Comparison of ENCODE assay signal across 28 mouse cellular contexts in genomic region chr7:140478733-140479132, GRCm38 (mm10). TPM values are rescaled to one million over a fixed set of nuclear protein-coding genes. Genes with fewer than 3 reads are reported as not detected.
DNase-seq lines count a peak whose midpoint lies in the region; ATAC-seq lines count a peak whose summit lies in the region.
"Had no signal": no experiment of that assay in that cellular context is flagged by ENCODE, and none has a peak within 500 bp of the region (broad histone marks: within the 10 kb centered on the region; RNA-seq: fewer than 3 reads in every experiment).

No protein-coding gene starts in this region.

- H3K27ac ChIP-seq in kidney, embryonic 16.5 days (ENCODE audit: low read length): no peak overlapping the region
- H3K27ac ChIP-seq: embryonic facial prominence, embryonic 15.5 days; heart, adult 2 months; heart, embryonic 15.5 days; hindbrain, embryonic 10.5 days; hindbrain, postnatal 0 days; kidney, postnatal 0 days; midbrain, embryonic 13.5 days; neural tube, embryonic 13.5 days had no signal

- no peak overlapping the region for H3K9ac ChIP-seq in kidney, embryonic 16.5 days (replicated peaks; ENCODE audit: low read length)
- H3K9ac ChIP-seq: embryonic facial prominence, embryonic 15.5 days; forebrain, postnatal 0 days; heart, embryonic 15.5 days; midbrain, embryonic 13.5 days; neural tube, embryonic 13.5 days had no signal

- H3K4me1 ChIP-seq in kidney, embryonic 16.5 days (ENCODE audit: insufficient read depth, low read length): no peaks in the 10 kb centered on the region
- H3K4me1 ChIP-seq: embryonic facial prominence, embryonic 15.5 days; heart, embryonic 15.5 days; hindbrain, embryonic 10.5 days; midbrain, embryonic 13.5 days; neural tube, embryonic 13.5 days had no signal

- H3K27me3 ChIP-seq in kidney, embryonic 16.5 days (ENCODE audit: insufficient read depth, low read length): no peaks in the 10 kb centered on the region
- H3K27me3 ChIP-seq: embryonic facial prominence, embryonic 15.5 days; heart, embryonic 15.5 days; midbrain, embryonic 13.5 days; neural tube, embryonic 13.5 days had no signal

- no peak overlapping the region for H3K4me3 ChIP-seq in kidney, embryonic 16.5 days (ENCODE audit: low read length)
- H3K4me3 ChIP-seq: embryonic facial prominence, embryonic 15.5 days; heart, adult 2 months; heart, embryonic 15.5 days; hindbrain, embryonic 10.5 days; midbrain, embryonic 13.5 days; neural tube, embryonic 13.5 days had no signal

- no peaks in the 10 kb centered on the region for H3K36me3 ChIP-seq in kidney, embryonic 16.5 days (ENCODE audit: insufficient read depth, low read length)
- H3K36me3 ChIP-seq: embryonic facial prominence, embryonic 15.5 days; heart, embryonic 15.5 days; hindbrain, embryonic 10.5 days; midbrain, embryonic 13.5 days; neural tube, embryonic 13.5 days had no signal

- no peak overlapping the region for H3K4me2 ChIP-seq in kidney, embryonic 16.5 days (replicated peaks; ENCODE audit: low read depth, low read length)
- H3K4me2 ChIP-seq: embryonic facial prominence, embryonic 15.5 days; heart, embryonic 15.5 days; midbrain, embryonic 13.5 days; neural tube, embryonic 13.5 days had no signal

- ATAC-seq in CD4-positive, CD25-positive, alpha-beta regulatory T cell, adult 4 months: no peak
- ATAC-seq in kidney, embryonic 16.5 days (ENCODE audit: low FRiP score, low TSS enrichment): no peak
- ATAC-seq: forebrain, postnatal 0 days; hindbrain, postnatal 0 days; intestine, postnatal 0 days; lung, postnatal 0 days; midbrain, embryonic 13.5 days had no signal

- 94% methylated on average over 1 of the region's 1 CpGs for WGBS in kidney, embryonic 16.5 days

- H3K9me3 ChIP-seq in kidney, embryonic 16.5 days (ENCODE audit: low read length): peaks cover 10% of the 10 kb centered on the region; the same call in 1 of the 2 replicates
- H3K9me3 ChIP-seq: heart, embryonic 15.5 days had no signal

- peak; percentile 68 to 74 for DNase-seq in right cerebral cortex, adult 2 months (ENCODE audit: low spot score in 2 of 2)
- DNase-seq in right cerebral cortex, postnatal 4 days: no peak
- peak; percentile 91 for DNase-seq in layer of hippocampus, adult 9-11 months
- DNase-seq in left cerebral cortex, adult 8-10 months (ENCODE audit: low spot score in 2 of 2): peak; percentile 3 to 83
- peak; percentile 84 for DNase-seq in telencephalon, adult 2 months (ENCODE audit: low read depth, low spot score)
- DNase-seq in B cell, adult 2 months: no peak
- DNase-seq: cerebellum, adult 9-11 months; embryo, embryonic 11 days; forebrain, postnatal 0 days; gastrocnemius, postnatal 14 days; heart, adult 2 months; liver; thymus, postnatal 25 days had no signal

RNA-seq across cellular contexts. Expression of gene Olfr535, which starts 5.3 kb away (rescaled TPM):
- total RNA-seq in left cerebral cortex, adult 8-10 months (2022): not detected
- polyA plus RNA-seq in CD4-positive, CD25-positive, alpha-beta regulatory T cell, adult 4 months (2017; shearing (Covaris generic)): not detected
- polyA plus RNA-seq in kidney, embryonic 16.5 days (2015; fragmentation: Nextera tagmentation; extraction: Ambion mirVana): not detected in 2 replicates
- total RNA-seq: adrenal gland, adult 18-20 months; forebrain, postnatal 0 days; gastrocnemius, postnatal 14 days; heart, adult 2 months; hindbrain, postnatal 0 days; left cerebral cortex, postnatal 10 days had no signal
- polyA plus RNA-seq: embryonic facial prominence, embryonic 15.5 days; forebrain, postnatal 0 days; heart, adult 2 months; heart, embryonic 15.5 days; hindbrain, embryonic 10.5 days; hindbrain, postnatal 0 days; intestine, postnatal 0 days; kidney, postnatal 0 days; liver, embryonic 16.5 days; lung, postnatal 0 days; midbrain, embryonic 13.5 days; neural tube, embryonic 13.5 days; testis, adult 2 months had no signal

RNA-seq across cellular contexts. Expression of gene Olfr533, which starts 15.6 kb away (rescaled TPM):
- total RNA-seq in left cerebral cortex, adult 8-10 months (2022): not detected
- not detected for polyA plus RNA-seq in CD4-positive, CD25-positive, alpha-beta regulatory T cell, adult 4 months (2017; shearing (Covaris generic))
- polyA plus RNA-seq in kidney, embryonic 16.5 days (2015; fragmentation: Nextera tagmentation; extraction: Ambion mirVana): not detected in 2 replicates
- total RNA-seq: adrenal gland, adult 18-20 months; forebrain, postnatal 0 days; gastrocnemius, postnatal 14 days; heart, adult 2 months; hindbrain, postnatal 0 days; left cerebral cortex, postnatal 10 days had no signal
- polyA plus RNA-seq: forebrain, postnatal 0 days; heart, adult 2 months; heart, embryonic 15.5 days; hindbrain, embryonic 10.5 days; hindbrain, postnatal 0 days; intestine, postnatal 0 days; kidney, postnatal 0 days; liver, embryonic 16.5 days; lung, postnatal 0 days; midbrain, embryonic 13.5 days; neural tube, embryonic 13.5 days; testis, adult 2 months had no signal

RNA-seq across cellular contexts. Expression of gene Olfr536, which starts 28.5 kb away (rescaled TPM):
- total RNA-seq in left cerebral cortex, adult 8-10 months (2022): not detected
- polyA plus RNA-seq in CD4-positive, CD25-positive, alpha-beta regulatory T cell, adult 4 months (2017; shearing (Covaris generic)): not detected
- polyA plus RNA-seq in kidney, embryonic 16.5 days (2015; fragmentation: Nextera tagmentation; extraction: Ambion mirVana): not detected in 2 replicates
- total RNA-seq: adrenal gland, adult 18-20 months; forebrain, postnatal 0 days; gastrocnemius, postnatal 14 days; heart, adult 2 months; hindbrain, postnatal 0 days; left cerebral cortex, postnatal 10 days had no signal
- polyA plus RNA-seq: forebrain, postnatal 0 days; heart, adult 2 months; heart, embryonic 15.5 days; hindbrain, embryonic 10.5 days; hindbrain, postnatal 0 days; intestine, postnatal 0 days; kidney, postnatal 0 days; liver, embryonic 16.5 days; lung, postnatal 0 days; midbrain, embryonic 13.5 days; neural tube, embryonic 13.5 days; testis, adult 2 months had no signal

RNA-seq across cellular contexts. Expression of gene Olfr532, which starts 57.3 kb away (rescaled TPM):
- total RNA-seq in left cerebral cortex, adult 8-10 months (2022): not detected
- not detected for polyA plus RNA-seq in CD4-positive, CD25-positive, alpha-beta regulatory T cell, adult 4 months (2017; shearing (Covaris generic))
- not detected in 2 replicates for polyA plus RNA-seq in kidney, embryonic 16.5 days (2015; fragmentation: Nextera tagmentation; extraction: Ambion mirVana)
- total RNA-seq: adrenal gland, adult 18-20 months; forebrain, postnatal 0 days; gastrocnemius, postnatal 14 days; heart, adult 2 months; hindbrain, postnatal 0 days; left cerebral cortex, postnatal 10 days had no signal
- polyA plus RNA-seq: embryonic facial prominence, embryonic 15.5 days; forebrain, postnatal 0 days; heart, adult 2 months; heart, embryonic 15.5 days; hindbrain, embryonic 10.5 days; hindbrain, postnatal 0 days; intestine, postnatal 0 days; kidney, postnatal 0 days; liver, embryonic 16.5 days; lung, postnatal 0 days; midbrain, embryonic 13.5 days; neural tube, embryonic 13.5 days; testis, adult 2 months had no signal

Comparison
In these comparisons a context has a peak if more than half of its experiments do, and no peak if none do; other contexts are left out.
1. DNase-seq: peak in right cerebral cortex, adult 2 months (2 of 2), layer of hippocampus, adult 9-11 months (single experiment), left cerebral cortex, adult 8-10 months (2 of 2) and telencephalon, adult 2 months (single experiment); none in right cerebral cortex, postnatal 4 days (single experiment) and B cell, adult 2 months (0 of 2).